Mouse (Mus musculus) liver, postnatal 0 days (tissue): Measurements from ENCODE around the gene Srpk2.

Experiments
- CTCF ChIP-seq: sonication (generic); IDR thresholded peaks from 2 replicates; pipeline ENCODE4 v1.5.1; 2016; ENCODE audit warnings: antibody characterized with exemption, low read depth
- EP300 ChIP-seq: IDR thresholded peaks from 2 replicates; pipeline ENCODE4 v1.6.1; 2016; ENCODE audit warnings: antibody characterized with exemption, low read depth, mild to moderate bottlenecking

DNA sequence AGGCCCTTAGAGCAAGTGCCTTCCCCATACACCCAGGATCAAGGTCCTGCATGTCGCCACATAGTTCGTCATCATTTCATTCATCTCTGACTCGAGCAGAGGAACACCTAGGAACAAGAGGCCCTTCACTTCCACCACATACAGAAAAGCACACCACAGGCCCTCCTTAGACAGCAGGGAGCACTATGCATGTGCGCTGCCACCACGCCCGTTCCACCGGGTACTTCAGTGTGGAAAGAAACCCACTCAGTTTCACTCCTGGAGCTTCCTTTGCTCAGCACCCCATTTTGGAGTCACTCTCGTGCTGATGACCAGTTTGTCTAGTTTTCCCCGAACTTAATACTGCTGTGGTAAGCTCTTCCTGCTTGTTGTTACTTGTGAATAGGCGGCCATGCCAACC lies 169.4 kb downstream of the Srpk2 start:
- no peak for TF ChIP-seq CTCF
- no peak for TF ChIP-seq EP300
